9 mouse cellular contexts compared by ENCODE assay signal in genomic region chr3:57470326-57470725, GRCm38 (mm10). TPM values are rescaled to one million over a fixed set of nuclear protein-coding genes. Genes with fewer than 3 reads are reported as not detected.
A peak's percentile ranks its signal among the peaks of the same experiment; 100 is the strongest.
DNase-seq lines count a peak whose midpoint lies in the region; ATAC-seq lines count a peak whose summit lies in the region.
"Had no signal": no experiment of that assay in that cellular context is flagged by ENCODE, and none has a peak within 500 bp of the region (broad histone marks: within the 10 kb centered on the region; RNA-seq: fewer than 3 reads in every experiment).

No protein-coding gene starts in this region.

- no peak overlapping the region for H3K9ac ChIP-seq in intestine, embryonic 14.5 days (ENCODE audit: low read length)
- H3K9ac ChIP-seq in limb, embryonic 15.5 days, result no peak overlapping the region
- H3K9ac ChIP-seq in neural tube, embryonic 14.5 days (replicated peaks; ENCODE audit: low read depth, low read length), result no peak overlapping the region

- no peaks in the 10 kb centered on the region for H3K9me3 ChIP-seq in intestine, embryonic 14.5 days (ENCODE audit: control insufficient read depth, low read length)
- no peaks in the 10 kb centered on the region for H3K9me3 ChIP-seq in limb, embryonic 15.5 days
- H3K9me3 ChIP-seq in neural tube, embryonic 14.5 days (ENCODE audit: control insufficient read depth, low read length), result no peaks in the 10 kb centered on the region

- peak overlapping the region; percentile 74 for H3K27ac ChIP-seq in intestine, embryonic 14.5 days (ENCODE audit: low read depth)
- peak overlapping the region; percentile 91 for H3K27ac ChIP-seq in limb, embryonic 15.5 days
- peak overlapping the region; percentile 8; the same call in 1 of the 2 replicates for H3K27ac ChIP-seq in neural tube, embryonic 14.5 days (ENCODE audit: low read depth, low read length)

- H3K4me3 ChIP-seq in intestine, embryonic 14.5 days (ENCODE audit: low read depth, low read length), result no peak overlapping the region
- H3K4me3 ChIP-seq in limb, embryonic 15.5 days, result 0 out of 2 replicates have a peak overlapping the region, but pooled peaks have one; percentile 17
- no peak overlapping the region for H3K4me3 ChIP-seq in neural tube, embryonic 14.5 days (ENCODE audit: low read depth, low read length)

- peaks cover 20% of the 10 kb centered on the region for H3K4me1 ChIP-seq in intestine, embryonic 14.5 days (replicated peaks; ENCODE audit: control insufficient read depth, insufficient read depth, low read length)
- peaks cover 31% of the 10 kb centered on the region for H3K4me1 ChIP-seq in limb, embryonic 15.5 days
- peaks cover 14% of the 10 kb centered on the region for H3K4me1 ChIP-seq in neural tube, embryonic 14.5 days (ENCODE audit: control insufficient read depth, insufficient read depth, low read length)

- ATAC-seq in intestine, embryonic 14.5 days (replicated peaks; ENCODE audit: low FRiP score, low TSS enrichment, low read depth), result peak; percentile 45; the same call in 1 of the 2 replicates
- peak; percentile 56; the same call in 1 of the 2 replicates for ATAC-seq in limb, embryonic 15.5 days (ENCODE audit: insufficient number of reproducible peaks, low FRiP score, low TSS enrichment, low read depth)
- peak; percentile 55; the same call in 1 of the 2 replicates for ATAC-seq in neural tube, embryonic 14.5 days (ENCODE audit: low read depth)

- H3K27me3 ChIP-seq in intestine, embryonic 14.5 days (replicated peaks; ENCODE audit: control insufficient read depth, insufficient read depth, low read length), result no peaks in the 10 kb centered on the region
- no peaks in the 10 kb centered on the region for H3K27me3 ChIP-seq in limb, embryonic 15.5 days
- H3K27me3 ChIP-seq in neural tube, embryonic 14.5 days (ENCODE audit: control insufficient read depth, insufficient read depth, low read length), result no peaks in the 10 kb centered on the region

- H3K36me3 ChIP-seq in intestine, embryonic 14.5 days (ENCODE audit: control insufficient read depth, insufficient read depth, low read length), result no peaks in the 10 kb centered on the region
- no peaks in the 10 kb centered on the region for H3K36me3 ChIP-seq in limb, embryonic 15.5 days
- H3K36me3 ChIP-seq in neural tube, embryonic 14.5 days (ENCODE audit: control insufficient read depth, insufficient read depth, low read length), result no peaks in the 10 kb centered on the region

- 12% methylated on average over 5 of the region's 5 CpGs for WGBS in intestine, embryonic 14.5 days
- 6% methylated on average over 5 of the region's 5 CpGs for WGBS in limb, embryonic 15.5 days
- WGBS in neural tube, embryonic 14.5 days, result 6% methylated on average over 5 of the region's 5 CpGs

- peak overlapping the region; percentile 35 for H3K4me2 ChIP-seq in intestine, embryonic 14.5 days (ENCODE audit: low read length)
- H3K4me2 ChIP-seq in limb, embryonic 15.5 days, result peak overlapping the region; percentile 37
- H3K4me2 ChIP-seq in neural tube, embryonic 14.5 days (ENCODE audit: low read depth, low read length), result no peak overlapping the region; the same call in 1 of the 2 replicates

- peak; percentile 45 for DNase-seq in layer of hippocampus, adult 11-12 months (ENCODE audit: low spot score)
- no peak for DNase-seq in layer of hippocampus, postnatal 25 days (ENCODE audit: extremely low spot score in 1 of 2, low spot score in 1 of 2)
- DNase-seq in embryo, embryonic 10.5 days (ENCODE audit: low spot score), result peak; percentile 83
- DNase-seq in gonadal fat pad, adult 2 months (ENCODE audit: low read depth), result peak; percentile 88
- DNase-seq in intestine, embryonic 14.5 days (ENCODE audit: low spot score), result peak; percentile 60
- DNase-seq in c-Kit-positive CD71-positive TER-119-positive erythroid progenitor cells, embryonic 14.5 days (ENCODE audit: low spot score), result no peak

RNA-seq across cellular contexts. Expression of gene Tm4sf4, which starts 45.2 kb away (rescaled TPM):
- total RNA-seq in layer of hippocampus, postnatal 25 days (2021), result not detected
- polyA plus RNA-seq in gonadal fat pad, adult 2 months (2012; rRNA removed), result 6.4 and 13.8 TPM in 2 replicates
- 43.0 and 53.0 TPM in 2 replicates for polyA plus RNA-seq in intestine, embryonic 14.5 days (2014; fragmentation: Nextera tagmentation; extraction: Ambion mirVana)
- polyA plus RNA-seq in limb, embryonic 15.5 days (2015; fragmentation: Nextera tagmentation; extraction: Ambion mirVana), result 0.38 TPM in 1 of 2 replicates, not detected in the other
- polyA plus RNA-seq in neural tube, embryonic 14.5 days (2014; fragmentation: Nextera tagmentation; extraction: Ambion mirVana), result 1.5 and 1.6 TPM in 2 replicates
- total RNA-seq: layer of hippocampus, adult 18-20 months had no signal

Comparison
In these comparisons a context has a peak if more than half of its experiments do, and no peak if none do; other contexts are left out.
1. DNase-seq: peak in layer of hippocampus, adult 11-12 months (single experiment), embryo, embryonic 10.5 days (single experiment), gonadal fat pad, adult 2 months (single experiment) and intestine, embryonic 14.5 days (single experiment); none in layer of hippocampus, postnatal 25 days (0 of 2) and c-Kit-positive CD71-positive TER-119-positive erythroid progenitor cells, embryonic 14.5 days (single experiment).
2. H3K27ac ChIP-seq: peak in every context shown above with its lines; median percentile 91 in limb, embryonic 15.5 days; 74 in intestine, embryonic 14.5 days; 8 in neural tube, embryonic 14.5 days.
3. Peak in every context shown above with its lines, with median percentiles within 50 percentile points of each other: ATAC-seq.